Mouse (Mus musculus) G1E (cell line): ENCODE measurements around the gene Vmn1r67. TPM values are rescaled to one million over a fixed set of nuclear protein-coding genes. Genes with fewer than 3 reads are reported as not detected.

Experiments
- ATAC-seq: 2 replicates; pipeline ENCODE4 v1.8.0; 2016; ENCODE audit warnings: mild to moderate bottlenecking; ENCODE audit not compliant: insufficient number of reproducible peaks, poor library complexity, low FRiP score, severe bottlenecking; ENCODE audit errors: extremely low read depth
- DNase-seq: peaks from one replicate; pipeline ENCODE4 v3.0.0; 2012; ENCODE audit warnings: low spot score
- H3K27me3 ChIP-seq: 2 replicates; pipeline ENCODE4 v1.6.1; 2012; ENCODE audit warnings: mild to moderate bottlenecking, low read length, inconsistent platforms; ENCODE audit not compliant: insufficient read depth
- H3K36me3 ChIP-seq: replicated peaks from 2 replicates; pipeline ENCODE3; 2012; ENCODE audit warnings: mild to moderate bottlenecking, inconsistent platforms
- H3K4me1 ChIP-seq: 2 replicates; pipeline ENCODE4 v1.6.1; 2012; ENCODE audit warnings: low read depth, low read length, inconsistent platforms, mixed read lengths; ENCODE audit not compliant: insufficient read depth
- H3K4me3 ChIP-seq: 2 replicates; pipeline ENCODE4 v1.5.1; 2012; ENCODE audit warnings: low read depth, mild to moderate bottlenecking, inconsistent platforms, low read length, moderate library complexity, mixed read lengths
- H3K9me3 ChIP-seq: replicated peaks from 2 replicates; pipeline ENCODE4 v1.6.1; 2012; ENCODE audit warnings: inconsistent platforms
- CTCF ChIP-seq: IDR thresholded peaks from 2 replicates; pipeline ENCODE4 v1.5.1; 2012; ENCODE audit warnings: low read depth, low read length, inconsistent platforms, mixed read lengths
- GATA1 ChIP-seq: IDR thresholded peaks from 2 replicates; pipeline ENCODE4 v1.6.1; 2012; ENCODE audit warnings: borderline replicate concordance, low read length, inconsistent platforms, mixed read lengths
- GATA2 ChIP-seq: IDR thresholded peaks from 2 replicates; pipeline ENCODE4 v1.6.1; 2012; ENCODE audit warnings: low read depth, low read length, inconsistent platforms, borderline replicate concordance
- POLR2AphosphoS5 ChIP-seq: IDR thresholded peaks from 2 replicates; pipeline ENCODE4 v1.6.1; 2012; ENCODE audit warnings: low read depth, low read length, inconsistent platforms; ENCODE audit not compliant: insufficient replicate concordance
- TAL1 ChIP-seq: conservative IDR thresholded peaks from 2 replicates; pipeline ENCODE4 v1.6.1; 2012; ENCODE audit warnings: low read depth, low read length, inconsistent platforms, mixed read lengths
- polyA plus RNA-seq: library from polyadenylated mRNA; stranded (reverse); fragments of >175 nt; gene quantifications from 2 replicates; pipeline ENCODE4 v1.2.3, GENCODE M21; 2012
- total RNA-seq, 2 experiments: library from RNA; stranded (forward) in 1 of 2; stranded (reverse) in 1 of 2; fragments of 200-1000 nt in 1 of 2; fragments of >200 nt in 1 of 2; fragmentation: Nextera tagmentation in 1 of 2; gene quantifications; 2 replicates each; pipeline ENCODE4 v1.2.3; 2014 to 2017

Gene Vmn1r67
- total RNA-seq (2014; fragmentation: Nextera tagmentation): not detected in 2 replicates
- total RNA-seq (2017): 0.05 TPM in 1 of 2 replicates, not detected in the other
- not detected in 2 replicates for polyA plus RNA-seq

- ATAC-seq (no peak), DNase-seq (no peak)
- TF ChIP-seq GATA2 (no peak), CTCF (no peak), GATA1 (no peak), POLR2AphosphoS5 (no peak), TAL1 (no peak)
- H3K4me1 ChIP-seq: no peaks in the 10 kb centered on the region
- H3K9me3 ChIP-seq: no peaks in the 10 kb centered on the region
- H3K4me3 ChIP-seq: no peak within 1 kb of the TSS
- no peaks in the 10 kb centered on the region for H3K27me3 ChIP-seq
- H3K36me3 ChIP-seq: no peaks in the 10 kb centered on the region
These were observed at the start of gene Vmn1r67 for GRCm38 (mm10) chr7:10443031-10443430. TSS of gene Vmn1r67 (plus strand) at chr7:10443331.

- H3K4me1 ChIP-seq: no peaks in the 10 kb centered on the region
- no peak for TF ChIP-seq CTCF
- no peak for TF ChIP-seq POLR2AphosphoS5
- TF ChIP-seq TAL1: no peak
- TF ChIP-seq GATA1: no peak
- TF ChIP-seq GATA2: no peak
- H3K9me3 ChIP-seq: no peaks in the 10 kb centered on the region
- DNase-seq: no peak
- H3K36me3 ChIP-seq: no peaks in the 10 kb centered on the region
- no peak for ATAC-seq
- H3K27me3 ChIP-seq: no peaks in the 10 kb centered on the region
- no peak overlapping the region for H3K4me3 ChIP-seq
These were observed 15.0 kb downstream of the Vmn1r67 start for GRCm38 (mm10) chr7:10458166-10458565.

- Histone ChIP-seq H3K4me1 (no peaks in the 10 kb centered on the region), H3K27me3 (no peaks in the 10 kb centered on the region), H3K9me3 (no peaks in the 10 kb centered on the region), H3K36me3 (no peaks in the 10 kb centered on the region), H3K4me3 (no peak overlapping the region)
- DNase-seq (no peak), ATAC-seq (no peak)
- TF ChIP-seq TAL1: no peak
- TF ChIP-seq GATA2: no peak
- no peak for TF ChIP-seq CTCF
- TF ChIP-seq POLR2AphosphoS5: no peak
- TF ChIP-seq GATA1: no peak
These were observed 36.7 kb downstream of the Vmn1r67 start for GRCm38 (mm10) chr7:10479813-10480212.

GRCm38 (mm10) chr7:10480588-10481233 lies 37.6 kb downstream of the Vmn1r67 start:
- H3K9me3 ChIP-seq: no peaks in the 10 kb centered on the region
- ATAC-seq (no peak), DNase-seq (no peak)
- no peak overlapping the region for H3K4me3 ChIP-seq
- no peak for TF ChIP-seq GATA2
- no peak for TF ChIP-seq TAL1
- TF ChIP-seq CTCF: no peak
- no peak for TF ChIP-seq POLR2AphosphoS5
- no peak for TF ChIP-seq GATA1
- no peaks in the 10 kb centered on the region for H3K27me3 ChIP-seq
- H3K4me1 ChIP-seq: no peaks in the 10 kb centered on the region
- H3K36me3 ChIP-seq: no peaks in the 10 kb centered on the region

- H3K36me3 ChIP-seq: no peaks in the 10 kb centered on the region
- DNase-seq (no peak), ATAC-seq (no peak)
- H3K4me3 ChIP-seq: no peak within 1 kb of the TSS
- H3K27me3 ChIP-seq: no peaks in the 10 kb centered on the region
- TF ChIP-seq CTCF: no peak
- TF ChIP-seq GATA2: no peak
- no peak for TF ChIP-seq POLR2AphosphoS5
- no peak for TF ChIP-seq TAL1
- no peak for TF ChIP-seq GATA1
- no peaks in the 10 kb centered on the region for H3K4me1 ChIP-seq
- H3K9me3 ChIP-seq: peaks cover 8% of the 10 kb centered on the region
These were observed 51.8 kb downstream of the Vmn1r67 start, which contains the start of gene Zik1 for GRCm38 (mm10) chr7:10494786-10495521. TSS of gene Zik1 (minus strand) at chr7:10495394.

GRCm38 (mm10) chr7:10495578-10495977 lies 52.4 kb downstream of the Vmn1r67 start:
- no peak for DNase-seq
- Histone ChIP-seq H3K9me3 (peaks cover 8% of the 10 kb centered on the region), H3K4me1 (no peaks in the 10 kb centered on the region), H3K4me3 (no peak overlapping the region), H3K36me3 (no peaks in the 10 kb centered on the region), H3K27me3 (no peaks in the 10 kb centered on the region)
- ATAC-seq: no peak
- TF ChIP-seq TAL1 (no peak), GATA2 (no peak), CTCF (no peak), GATA1 (no peak), POLR2AphosphoS5 (no peak)

Other genes starting within 250 kb of the Vmn1r67 start
- not detected in 2 replicates for gene Vmn1r66, start 165.3 kb upstream of the Vmn1r67 start, total RNA-seq (2014; fragmentation: Nextera tagmentation)
- gene Vmn1r66, start 165.3 kb upstream of the Vmn1r67 start, total RNA-seq (2017): 0.06 and 0.16 TPM in 2 replicates
- not detected in 2 replicates for gene Vmn1r66, start 165.3 kb upstream of the Vmn1r67 start, polyA plus RNA-seq
- gene Zik1, start 52.1 kb downstream of the Vmn1r67 start, total RNA-seq (2014; fragmentation: Nextera tagmentation): not detected in 2 replicates
- gene Zik1, start 52.1 kb downstream of the Vmn1r67 start, total RNA-seq (2017): 0.06 and 0.22 TPM in 2 replicates
- gene Zik1, start 52.1 kb downstream of the Vmn1r67 start, polyA plus RNA-seq: not detected in 2 replicates
- gene Vmn1r68, start 115.2 kb downstream of the Vmn1r67 start, total RNA-seq (2014; fragmentation: Nextera tagmentation): not detected in 2 replicates
- gene Vmn1r68, start 115.2 kb downstream of the Vmn1r67 start, total RNA-seq (2017): 0.05 and 0.06 TPM in 2 replicates
- not detected in 2 replicates for gene Vmn1r68, start 115.2 kb downstream of the Vmn1r67 start, polyA plus RNA-seq
- not detected in 2 replicates for gene Vmn1r69, start 170.3 kb downstream of the Vmn1r67 start, total RNA-seq (2014; fragmentation: Nextera tagmentation)
- gene Vmn1r69, start 170.3 kb downstream of the Vmn1r67 start, total RNA-seq (2017): 0.12 and 0.55 TPM in 2 replicates
- not detected in 2 replicates for gene Vmn1r69, start 170.3 kb downstream of the Vmn1r67 start, polyA plus RNA-seq
- not detected in 2 replicates for gene Vmn1r70, start 188.2 kb downstream of the Vmn1r67 start, total RNA-seq (2014; fragmentation: Nextera tagmentation)
- 0.27 TPM in 1 of 2 replicates, not detected in the other for gene Vmn1r70, start 188.2 kb downstream of the Vmn1r67 start, total RNA-seq (2017)
- not detected in 2 replicates for gene Vmn1r70, start 188.2 kb downstream of the Vmn1r67 start, polyA plus RNA-seq
- gene Nlrp4b, start 244.5 kb downstream of the Vmn1r67 start, total RNA-seq (2014; fragmentation: Nextera tagmentation): not detected in 2 replicates
- gene Nlrp4b, start 244.5 kb downstream of the Vmn1r67 start, total RNA-seq (2017): 0.05 TPM in 1 of 2 replicates, not detected in the other
- not detected in 2 replicates for gene Nlrp4b, start 244.5 kb downstream of the Vmn1r67 start, polyA plus RNA-seq